Mouse (Mus musculus): Measurements from ENCODE around the gene Higd1c.
"Not testable (repeated sequence)": the region's sequence is repeated elsewhere in the genome, so short reads cannot be mapped to it uniquely, and the experiment has no call there.

Gene Higd1c

DNA sequence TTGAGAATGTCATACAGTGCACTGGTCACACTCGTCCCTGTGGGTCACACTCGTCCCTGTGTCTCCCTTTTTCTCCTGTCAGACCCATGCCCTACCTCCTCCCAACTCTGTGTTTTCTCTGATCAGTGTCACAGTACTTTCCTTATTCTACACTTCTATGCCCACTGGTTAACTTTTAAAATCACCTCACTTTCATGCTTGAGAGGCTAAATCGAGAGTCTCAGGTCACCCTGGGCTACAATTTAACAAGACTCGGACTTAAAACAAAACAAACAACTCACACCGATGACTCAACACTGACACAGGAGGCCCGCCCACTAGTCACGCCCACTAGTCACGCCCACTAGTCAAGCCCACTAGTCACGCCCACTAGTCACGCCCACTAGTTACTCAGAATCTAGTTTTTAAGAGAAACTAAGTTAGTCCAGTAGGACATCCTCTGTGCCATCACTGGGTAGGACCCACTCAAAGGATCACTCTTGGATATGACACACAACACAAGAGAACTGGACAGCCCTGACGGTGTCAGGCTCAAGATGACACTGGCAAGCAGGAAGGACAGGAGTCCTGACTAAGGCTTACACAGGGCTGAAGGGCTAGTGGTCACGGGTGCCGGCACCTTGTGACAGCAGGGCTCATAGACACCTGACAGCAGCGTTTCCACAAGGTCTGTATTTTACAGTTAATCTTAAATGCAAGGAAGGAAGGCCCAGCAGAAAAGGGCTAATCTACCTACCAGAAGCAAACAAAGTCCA, 46.8 kb downstream of the Higd1c start:
- no peak for DNase-seq (ENCODE audit: low read depth, low spot score)

DNA sequence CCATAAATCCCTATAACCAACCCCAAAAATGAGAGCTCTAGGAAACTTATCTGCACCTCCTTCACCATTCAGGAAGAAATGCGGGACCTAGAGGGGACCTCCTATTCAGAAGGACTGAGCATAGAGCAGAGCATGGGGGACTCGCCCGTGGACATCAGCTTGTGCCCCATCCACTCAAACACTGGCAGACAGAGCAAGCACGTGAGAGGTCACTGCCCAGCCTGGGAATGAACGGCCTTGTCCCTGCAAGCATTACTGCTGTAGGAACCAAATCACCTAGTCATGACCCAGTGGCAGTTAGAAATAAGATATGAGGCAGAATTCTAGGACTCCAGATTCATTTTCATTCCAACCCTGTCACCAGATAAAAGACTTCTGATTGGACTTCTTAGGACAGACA, 47.4 kb downstream of the Higd1c start:
- no peak for DNase-seq (ENCODE audit: low read depth, low spot score)

DNA sequence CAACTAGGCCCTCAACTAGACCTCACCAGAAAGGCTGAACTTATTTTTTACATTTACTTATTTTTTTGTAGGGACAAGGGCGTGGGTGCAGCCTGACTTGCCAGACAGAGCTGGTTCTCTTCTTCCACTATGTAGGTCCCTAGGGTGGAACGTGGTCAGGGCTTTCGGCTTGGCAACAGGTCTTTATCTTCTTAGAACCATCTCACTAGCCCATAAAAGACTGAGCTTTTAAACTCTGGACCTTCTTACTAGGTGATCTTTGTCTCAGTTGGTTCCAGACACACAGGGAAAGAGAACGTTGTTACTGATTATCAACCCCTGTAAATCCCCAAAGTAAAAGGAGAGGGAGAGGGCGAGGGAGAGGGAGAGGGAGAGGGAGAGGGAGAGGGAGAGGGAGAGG, 49.0 kb downstream of the Higd1c start:
- DNase-seq (ENCODE audit: low read depth, low spot score): no peak

DNA sequence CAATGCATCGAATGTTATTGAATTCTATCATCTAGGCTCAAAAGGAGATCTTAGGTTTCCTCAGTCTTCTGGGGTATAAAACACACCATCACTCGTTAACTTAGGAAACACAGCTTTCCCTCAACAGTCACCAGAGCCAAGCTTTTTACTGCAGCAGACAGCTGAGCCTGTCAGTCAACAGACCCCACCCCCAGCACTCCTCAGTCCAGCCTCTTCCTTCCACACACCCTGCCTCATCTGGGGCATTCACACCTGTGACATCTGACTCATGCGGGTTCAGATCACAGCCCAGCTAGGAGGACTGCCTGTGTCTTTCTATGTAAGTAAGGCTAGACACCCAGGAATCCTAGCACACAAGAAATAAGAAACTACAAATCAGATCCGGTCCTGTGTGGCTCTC, 49.7 kb downstream of the Higd1c start:
- DNase-seq (ENCODE audit: low read depth, low spot score): no peak

DNA sequence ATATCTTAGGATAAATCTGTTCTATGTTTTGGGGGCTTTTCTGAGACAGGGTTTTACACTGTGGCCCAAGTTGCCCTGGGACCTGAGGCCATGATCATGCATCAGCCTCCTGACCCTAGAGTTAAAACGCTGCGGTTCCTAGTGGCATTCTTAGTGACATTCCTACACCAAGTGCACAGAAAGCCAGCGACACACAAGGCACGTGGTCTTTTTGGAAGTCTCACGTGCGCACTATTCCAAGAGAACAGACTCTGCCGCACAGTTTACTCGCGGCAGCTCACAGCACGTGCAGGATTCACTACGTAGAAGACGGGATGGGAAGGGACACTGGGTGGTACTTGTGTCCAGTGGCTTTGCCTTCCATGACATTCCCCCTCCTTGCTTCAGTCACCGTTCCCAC, 50.6 kb downstream of the Higd1c start:
- no peak for DNase-seq (ENCODE audit: low read depth, low spot score)

DNA sequence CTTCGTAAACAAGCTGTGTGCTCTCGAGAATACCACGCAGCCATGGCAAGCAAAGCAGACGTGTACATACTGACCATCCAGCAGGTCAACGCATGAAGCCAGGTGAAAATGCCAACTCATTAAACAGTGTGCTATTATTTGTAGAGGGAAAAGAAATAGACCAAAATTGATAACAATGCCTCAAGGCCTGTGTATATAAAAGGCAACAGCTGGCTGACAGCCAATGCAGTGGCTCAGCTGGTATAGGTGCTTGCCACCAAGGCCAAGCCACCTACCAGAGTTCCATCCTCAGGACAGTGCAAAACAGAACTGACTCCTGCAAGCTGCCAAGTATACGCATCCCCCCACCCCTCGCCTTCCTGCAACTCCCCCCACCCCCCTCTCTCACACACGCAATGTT, 51.3 kb downstream of the Higd1c start:
- DNase-seq (ENCODE audit: low read depth, low spot score): no peak

DNA sequence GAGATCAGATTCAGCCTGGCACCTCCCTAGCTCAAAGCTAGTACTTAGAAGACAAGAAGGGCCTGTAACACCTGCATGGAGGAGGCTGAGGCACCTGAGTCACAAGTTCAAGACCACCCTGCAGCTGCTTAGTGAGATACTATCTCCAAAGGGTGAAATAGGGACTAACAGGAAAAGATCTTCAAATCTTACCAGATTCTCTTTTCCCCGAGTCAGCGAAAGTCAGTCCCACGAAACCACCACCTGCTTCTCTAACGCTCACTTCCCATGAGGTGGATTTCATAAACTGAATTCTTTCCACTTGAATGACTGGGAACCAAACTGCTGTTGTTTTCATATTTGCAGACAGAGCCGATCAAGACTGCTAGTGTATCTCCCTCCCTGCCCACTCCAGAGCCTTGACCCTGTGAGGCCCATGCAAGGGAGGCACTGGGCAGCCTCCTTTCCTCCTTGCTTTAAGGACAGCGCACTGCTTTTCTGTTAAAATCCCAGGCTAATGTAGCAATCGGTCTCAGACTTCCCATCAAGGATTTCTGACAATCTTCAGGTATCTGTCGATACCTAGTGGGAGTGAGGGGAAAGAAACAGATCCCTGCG, 53.6 kb downstream of the Higd1c start:
- no peak for DNase-seq (ENCODE audit: low read depth, low spot score)

DNA sequence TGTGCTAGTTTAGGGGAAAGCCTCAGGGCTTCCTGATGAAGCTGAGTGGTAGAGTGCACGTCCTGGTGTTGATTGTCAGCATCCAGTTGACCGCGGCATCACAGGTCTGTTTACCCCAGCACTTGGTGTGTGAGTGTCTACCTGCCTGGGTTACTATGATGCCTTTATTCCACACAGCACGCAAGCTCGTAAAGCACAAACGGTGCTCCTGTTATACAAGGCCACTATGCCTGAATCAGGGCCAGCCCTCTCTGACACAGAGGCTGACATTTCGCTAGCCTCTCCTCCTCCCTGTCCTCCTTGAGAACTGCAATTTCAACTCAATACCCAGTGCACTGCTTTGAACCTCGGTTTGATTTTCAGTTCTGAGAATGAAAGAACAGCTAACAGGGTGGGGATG, 55.0 kb downstream of the Higd1c start:
- DNase-seq (ENCODE audit: low read depth, low spot score): no peak

DNA sequence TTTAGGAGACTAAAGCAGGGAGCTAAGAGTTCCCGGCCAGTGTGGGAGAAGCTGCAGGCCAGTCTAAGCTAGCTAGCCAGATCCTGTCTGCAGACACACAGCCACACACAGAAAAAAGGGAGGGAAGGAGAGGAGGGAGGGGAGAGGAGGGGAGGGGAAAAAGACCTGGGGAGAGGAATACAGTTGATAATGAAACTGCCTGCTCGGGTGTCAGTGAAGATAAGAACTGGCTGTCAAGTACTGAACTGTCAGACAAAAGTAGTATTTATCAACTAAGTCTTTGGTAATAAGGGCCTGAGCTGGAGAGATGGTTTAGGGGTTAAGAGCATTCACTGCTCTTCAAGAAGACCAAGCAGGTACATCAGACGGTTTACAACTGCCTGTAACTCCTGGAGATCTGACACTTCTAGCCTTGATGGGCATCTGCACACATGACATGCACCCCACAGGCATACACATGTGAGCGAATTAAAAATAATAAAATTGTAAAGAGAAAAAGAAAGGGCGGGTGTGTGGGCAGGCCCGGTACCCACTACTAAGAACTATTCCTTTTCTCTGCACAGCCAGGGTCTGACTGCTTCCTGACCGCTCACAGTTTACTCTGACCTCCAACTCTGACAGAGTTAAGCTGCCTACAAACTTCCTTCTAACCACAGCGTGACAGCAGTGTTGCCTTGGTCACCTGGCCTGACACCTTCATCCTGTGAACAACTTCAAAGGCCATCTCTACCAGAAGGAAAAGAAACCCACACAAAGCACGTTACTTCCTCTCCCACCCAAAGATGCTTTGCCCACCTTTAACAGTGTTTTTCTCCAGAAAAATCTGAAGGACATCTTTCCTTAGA, 55.8 kb downstream of the Higd1c start:
- no peak for DNase-seq (ENCODE audit: low read depth, low spot score)

DNA sequence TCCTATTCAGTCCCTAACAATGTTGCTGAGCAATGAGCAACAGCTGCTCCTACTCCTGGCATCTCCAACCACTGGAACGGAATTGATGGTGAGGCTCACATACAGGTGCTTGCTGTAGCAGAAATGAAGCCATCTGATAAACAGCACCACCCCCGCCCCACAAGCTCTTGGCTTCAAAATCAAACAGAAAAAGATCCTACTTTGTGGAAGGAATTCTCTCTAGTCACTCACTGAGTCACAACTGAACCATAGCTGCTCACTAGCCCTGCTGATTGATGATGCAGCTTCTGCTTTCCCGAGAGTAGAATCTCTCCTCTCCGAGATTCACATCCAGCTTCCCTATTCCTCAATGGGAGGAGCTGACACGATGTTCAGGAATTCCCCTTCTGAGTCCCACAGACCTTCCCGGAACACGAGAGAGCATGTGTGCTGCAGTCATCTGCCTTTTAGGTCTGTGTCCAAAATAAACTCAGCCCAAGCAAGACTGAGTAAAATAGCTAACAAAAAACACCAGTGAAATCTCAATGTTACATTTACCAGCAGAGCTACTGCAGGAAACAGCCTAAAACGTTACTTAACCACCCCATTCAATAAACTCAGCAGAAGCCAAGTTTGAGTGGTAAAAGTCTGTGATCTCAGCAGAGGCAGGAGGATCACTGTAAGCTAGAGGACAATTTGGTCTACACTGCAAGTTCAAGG, 56.9 kb downstream of the Higd1c start:
- DNase-seq (ENCODE audit: low read depth, low spot score): no peak

DNA sequence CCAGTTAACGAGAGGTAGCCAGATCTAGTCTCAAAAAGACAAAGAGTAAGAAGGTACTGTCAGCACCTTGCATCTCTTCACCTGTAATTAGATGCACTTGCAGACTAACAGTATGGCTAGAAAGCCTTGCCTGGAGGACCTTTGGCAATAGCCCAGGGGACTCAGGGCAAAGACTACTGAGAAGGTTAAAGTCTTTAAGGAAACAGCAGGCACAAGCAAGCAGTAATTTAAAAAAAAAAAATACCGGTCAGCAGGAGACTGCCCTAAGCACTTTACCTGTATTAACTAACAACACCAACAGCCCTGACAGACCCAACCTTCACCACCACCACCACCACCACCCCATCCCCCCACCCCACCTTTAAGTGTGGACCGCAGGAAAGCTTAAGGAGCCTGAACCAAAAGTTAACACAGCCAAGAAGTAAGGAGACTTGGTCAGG, 57.4 kb downstream of the Higd1c start, which contains the start of gene Gm5475:
Gene Gm5475 (plus strand): TSS at position 390 of the 440 bp plus-strand sequence.
- DNase-seq (ENCODE audit: low read depth, low spot score): not testable (repeated sequence)

DNA sequence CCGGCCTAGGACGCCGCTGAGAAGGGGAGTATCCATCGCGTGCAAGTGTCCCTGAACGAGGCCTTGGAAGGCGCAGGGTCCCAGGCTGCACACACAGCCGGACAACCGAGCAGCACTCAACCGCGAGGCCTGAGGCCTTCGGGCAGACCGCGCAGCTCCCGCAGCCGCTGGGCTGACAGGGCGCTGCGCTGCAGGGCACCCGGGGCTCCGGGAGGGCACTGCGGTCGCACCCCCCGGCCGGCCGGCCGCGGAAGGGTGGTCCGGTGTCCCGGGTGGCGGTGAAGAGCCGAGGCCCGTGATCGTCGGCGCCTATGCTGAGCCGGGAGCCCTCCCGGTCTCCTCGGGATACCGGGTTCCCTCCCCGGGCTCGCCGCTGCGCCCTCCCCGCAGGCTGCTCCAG, 58.1 kb downstream of the Higd1c start:
- no peak for DNase-seq (ENCODE audit: low read depth, low spot score)

DNA sequence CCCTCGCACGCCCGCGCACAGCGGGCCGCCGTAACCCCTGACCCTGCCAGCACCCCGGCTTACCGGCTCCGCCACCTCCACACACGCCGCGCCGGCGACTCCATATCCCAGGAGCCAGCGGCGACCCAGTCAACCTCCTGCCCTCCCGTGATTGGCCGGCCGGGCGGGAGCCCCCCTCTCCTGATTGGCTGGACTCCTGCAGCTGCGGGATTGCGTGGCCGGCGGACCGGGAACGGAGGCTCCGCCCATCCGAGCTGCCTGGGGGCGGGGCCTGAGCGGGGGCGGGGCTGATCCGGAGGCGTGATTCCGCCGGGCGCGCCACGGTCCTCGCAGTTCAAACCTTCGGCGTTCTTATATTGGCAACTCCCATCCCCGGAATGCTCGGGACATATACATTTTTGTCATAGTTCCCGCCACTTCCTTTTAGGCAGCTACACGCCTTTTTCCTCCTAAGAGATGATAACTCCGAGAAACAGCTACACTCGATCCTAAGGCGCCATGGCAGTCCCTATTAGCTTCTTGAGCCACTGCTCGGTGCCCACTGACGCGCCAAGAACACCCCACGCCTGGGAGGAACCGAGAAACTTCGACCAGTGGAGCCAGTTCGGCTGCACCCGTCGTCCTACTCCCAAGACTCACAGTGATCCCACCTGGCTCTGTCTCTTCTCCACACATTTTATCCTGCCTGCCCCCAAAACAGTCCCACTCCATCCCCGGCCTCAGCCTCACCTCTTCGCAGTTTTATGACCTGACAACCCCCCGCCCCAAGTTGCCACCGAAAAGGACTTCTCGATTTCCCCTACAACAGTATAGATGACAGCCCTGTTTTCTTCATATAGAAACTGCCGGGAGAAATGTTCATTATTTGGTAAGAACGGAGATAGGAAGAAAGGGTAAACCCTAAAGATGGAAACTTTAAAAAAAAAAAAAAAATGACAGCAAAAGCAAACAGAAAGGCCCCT, 58.8 kb downstream of the Higd1c start:
- DNase-seq (ENCODE audit: low read depth, low spot score): peak; percentile 84

DNA sequence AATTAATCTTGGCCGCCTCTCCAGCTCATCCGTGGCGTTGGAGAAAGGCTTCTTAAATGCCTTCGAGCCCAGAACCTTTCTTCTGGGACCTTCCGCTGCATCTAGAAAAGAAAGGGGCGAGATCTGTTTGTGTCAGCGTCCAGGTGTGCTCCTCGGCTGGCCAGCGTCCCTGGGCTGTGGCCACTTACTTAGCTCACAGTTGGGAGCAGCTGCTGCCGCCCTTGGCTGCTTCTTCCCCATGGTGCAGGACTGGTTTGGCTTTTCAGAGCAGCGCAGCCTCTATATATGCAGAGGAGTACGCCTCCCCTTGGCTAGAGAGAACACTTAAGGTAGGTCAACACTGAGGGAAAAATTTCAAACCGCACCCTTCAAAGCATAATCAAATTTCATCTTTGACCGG, 59.6 kb downstream of the Higd1c start:
- DNase-seq (ENCODE audit: low read depth, low spot score): no peak

DNA sequence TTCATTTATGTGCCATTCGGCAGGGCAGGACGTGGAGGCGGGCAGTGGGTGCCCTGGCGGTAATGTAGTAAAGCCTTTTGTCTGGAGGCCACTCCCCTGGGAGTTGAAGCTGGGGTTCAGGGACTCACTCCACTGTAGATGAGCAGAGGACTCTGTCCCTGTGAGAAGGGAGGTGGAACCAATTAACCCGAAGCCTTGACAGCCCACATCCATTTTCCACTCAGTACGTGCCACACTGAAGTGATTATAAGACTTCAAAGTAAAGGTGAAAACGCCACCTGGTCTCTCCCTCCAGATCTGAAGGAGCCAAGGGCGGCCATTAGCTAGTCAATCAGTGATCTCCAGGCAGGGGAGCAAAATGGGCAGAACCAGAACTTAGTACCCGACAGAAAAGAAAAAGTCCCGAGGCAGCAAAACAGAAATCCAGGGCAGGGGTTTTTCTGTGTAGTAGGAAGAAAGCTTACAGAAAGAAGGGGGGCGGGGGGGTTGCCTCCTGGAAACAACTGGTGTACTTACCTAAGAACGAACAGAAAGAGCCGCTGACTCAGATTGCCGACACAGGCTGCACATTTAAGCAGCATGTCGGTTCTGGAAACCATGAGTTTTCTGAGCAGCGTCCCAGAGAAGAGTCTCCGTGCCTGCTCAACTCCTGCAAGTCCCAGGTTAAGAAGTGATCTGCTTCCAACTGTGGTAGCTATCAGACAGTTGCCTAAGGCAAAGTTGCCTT, 60.2 kb downstream of the Higd1c start, which contains the start of gene Slc11a2:
Gene Slc11a2 (minus strand): TSS at position 677 of the 727 bp plus-strand sequence.
- no peak for DNase-seq (ENCODE audit: low read depth, low spot score)

DNA sequence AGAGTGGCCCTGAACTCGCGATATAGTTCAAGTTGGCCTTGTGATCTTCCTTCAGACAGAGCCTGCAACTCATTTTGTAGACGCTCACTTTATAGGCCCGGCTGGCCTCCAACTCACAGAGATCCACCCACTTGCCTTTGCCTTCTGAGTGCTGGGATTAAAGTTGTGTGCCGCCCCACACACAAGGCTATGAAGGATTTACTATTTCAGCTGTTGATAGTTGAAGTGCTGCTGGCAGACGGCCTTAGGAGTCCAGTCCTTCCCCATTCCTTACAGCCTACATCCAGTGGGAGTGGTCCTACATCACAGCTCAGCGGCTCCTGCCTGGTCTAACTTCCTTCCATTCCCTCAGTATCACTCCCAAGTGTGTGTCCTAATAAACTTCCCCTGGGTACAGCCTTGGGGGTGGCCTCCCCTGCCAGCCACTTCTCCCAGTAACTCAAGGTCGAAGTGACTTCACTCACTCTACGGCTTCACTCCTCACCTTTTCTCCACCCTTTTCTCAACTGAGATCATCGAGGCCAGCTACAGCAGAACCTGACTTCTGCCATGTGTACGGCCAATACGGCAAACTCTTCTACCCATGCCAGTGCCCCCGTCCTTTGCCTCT, 64.1 kb downstream of the Higd1c start:
- DNase-seq (ENCODE audit: low read depth, low spot score): no peak

DNA sequence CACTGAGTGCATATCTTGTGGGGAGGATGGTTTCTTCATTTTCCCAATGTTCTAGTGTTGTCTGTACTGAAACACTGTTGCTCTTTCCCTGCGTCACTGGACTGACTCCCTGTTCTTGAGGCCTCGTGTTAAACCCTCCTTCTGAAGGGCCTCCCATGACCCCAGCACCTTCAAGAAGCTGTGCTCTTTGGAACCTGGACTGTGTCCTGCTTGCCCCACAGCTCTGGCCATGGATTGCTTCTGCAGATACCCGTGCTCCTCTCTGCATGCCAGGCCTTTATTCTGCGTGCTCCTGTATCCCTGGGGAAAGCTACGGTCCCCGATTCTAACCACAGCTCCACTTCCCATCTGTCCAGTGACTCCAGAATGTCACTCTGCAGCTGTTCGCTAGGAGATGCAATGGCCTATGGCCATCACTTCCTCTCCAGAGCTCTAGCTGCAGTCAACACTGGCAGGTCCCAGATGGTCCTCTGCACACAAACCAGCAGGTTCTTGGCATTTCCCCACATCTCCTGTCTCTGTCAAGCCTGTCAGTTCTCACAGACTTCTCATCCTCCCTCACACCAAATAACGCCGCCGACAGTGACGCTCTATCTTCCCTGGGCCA, 65.7 kb downstream of the Higd1c start:
- no peak for DNase-seq (ENCODE audit: low read depth, low spot score)

DNA sequence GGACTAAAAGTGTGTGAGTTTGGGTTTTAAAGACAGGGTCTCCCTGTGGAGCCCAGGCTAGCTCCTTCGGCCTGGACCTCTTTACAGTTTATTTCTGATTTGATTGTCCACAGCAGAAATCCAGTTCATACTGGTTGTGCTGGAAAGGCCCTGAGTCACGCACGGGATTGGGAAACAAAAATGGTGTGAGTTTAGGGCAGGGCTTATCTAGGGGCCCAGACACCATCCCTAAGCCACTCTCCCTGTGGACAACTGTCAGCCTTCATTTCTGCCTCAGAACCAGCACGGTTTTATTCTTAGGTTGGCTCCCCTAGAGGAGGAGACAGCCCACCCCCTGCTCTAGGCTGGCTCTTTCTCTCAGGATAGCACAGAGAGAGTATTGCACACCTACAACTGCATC, 68.9 kb downstream of the Higd1c start:
- no peak for DNase-seq (ENCODE audit: low read depth, low spot score)
